Mouse (Mus musculus) WW6 (cell line): ENCODE results near the gene Ugt2b34.
"Not testable (repeated sequence)": the region's sequence is repeated elsewhere in the genome, so short reads cannot be mapped to it uniquely, and the experiment has no call there.

Experiments used
- DNase-seq: peaks from one replicate; pipeline ENCODE4 v3.0.0-alpha.2; 2013; ENCODE audit warnings: low read depth, low spot score

The Ugt2b34 gene

DNA sequence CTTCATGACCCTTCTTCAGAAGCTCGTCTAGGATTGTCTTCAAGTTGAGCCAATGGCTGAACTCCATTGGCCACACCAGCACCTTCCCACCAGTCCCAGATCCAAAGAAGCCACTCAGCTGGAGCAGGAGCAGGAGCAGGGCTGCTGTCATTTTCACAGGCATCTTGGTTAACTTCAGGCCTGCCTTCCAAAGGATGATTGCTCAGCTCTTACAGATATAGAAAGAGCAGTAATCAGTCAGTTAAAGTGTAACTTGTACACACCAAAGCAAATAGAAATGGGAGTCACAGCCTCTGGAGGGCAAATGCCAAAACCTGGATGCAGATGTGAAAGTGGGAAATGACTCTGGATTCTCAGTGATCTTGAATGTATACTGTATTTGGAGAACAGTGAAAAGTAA lies at the start of gene Ugt2b34:
Ugt2b34 (minus strand) TSS at position 180 of the 400 bp plus-strand sequence.
- no peak for DNase-seq

DNA sequence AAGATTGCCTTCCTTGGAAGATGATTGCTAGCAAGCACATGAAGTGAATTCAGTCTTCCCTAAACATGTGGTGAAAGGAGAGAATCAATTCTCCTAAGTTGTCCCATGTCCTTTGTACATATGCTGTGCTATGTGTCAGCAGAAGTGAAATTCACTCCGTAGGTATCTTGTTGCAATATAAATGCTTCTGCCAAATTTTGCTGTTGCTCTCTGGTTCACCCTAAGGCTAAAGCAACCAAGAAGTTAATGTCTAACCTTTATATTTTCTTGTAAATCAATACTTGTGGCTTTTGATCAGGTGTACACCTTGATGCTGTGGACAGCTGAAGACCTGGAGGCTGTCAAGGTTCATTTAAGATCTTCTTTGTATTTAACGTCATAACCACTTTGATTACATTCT lies 35.4 kb upstream of the Ugt2b34 start:
- no peak for DNase-seq

DNA sequence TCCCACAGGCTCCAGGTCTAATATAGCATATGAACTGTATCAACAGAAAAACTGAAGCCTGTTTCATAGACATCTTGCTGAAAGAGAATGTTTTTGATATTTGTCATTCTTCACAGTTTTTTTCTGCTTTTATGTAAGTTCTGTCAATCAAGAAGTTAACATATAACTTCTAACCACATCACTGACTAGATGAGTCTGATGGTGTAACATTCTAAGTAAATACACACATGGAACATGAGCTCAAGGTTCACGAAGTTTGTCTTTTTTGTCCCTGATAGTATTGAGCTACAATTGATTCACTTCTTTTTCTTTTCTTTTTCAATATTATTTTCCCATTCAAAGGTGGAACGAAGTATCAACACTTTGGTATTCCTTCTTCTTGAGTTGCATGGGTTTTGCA lies 19.7 kb upstream of the Ugt2b34 start, which contains the start of gene Ugt2b1:
Ugt2b1 (minus strand) TSS at position 105 of the 400 bp plus-strand sequence.
- no peak for DNase-seq

DNA sequence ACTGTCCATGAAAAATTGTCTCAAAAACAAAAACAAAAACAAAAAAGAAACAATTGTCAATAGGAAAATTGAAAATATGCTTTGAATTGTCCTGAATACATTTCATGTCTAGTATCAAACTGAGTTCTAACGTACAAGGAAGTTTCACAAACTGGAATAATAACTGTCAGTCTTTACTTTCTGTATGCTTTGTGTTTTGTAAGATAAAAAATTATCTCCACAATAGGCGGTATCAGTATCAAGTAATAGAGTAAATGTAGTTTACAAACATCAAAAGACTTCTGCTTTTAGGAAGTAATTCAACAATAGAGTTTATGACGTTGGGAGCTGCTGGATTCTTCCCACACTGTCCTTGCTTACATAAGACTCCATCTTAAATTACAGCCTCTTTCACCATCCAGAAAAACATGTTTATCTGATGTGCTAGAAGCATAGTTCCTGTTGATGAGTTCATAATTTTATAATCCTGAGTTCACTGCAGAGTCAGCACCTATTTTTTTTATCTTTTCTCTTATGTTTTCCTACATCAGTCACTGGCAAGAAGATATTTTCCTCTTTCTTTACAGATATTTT lies 14.0 kb upstream of the Ugt2b34 start:
- no peak for DNase-seq

DNA sequence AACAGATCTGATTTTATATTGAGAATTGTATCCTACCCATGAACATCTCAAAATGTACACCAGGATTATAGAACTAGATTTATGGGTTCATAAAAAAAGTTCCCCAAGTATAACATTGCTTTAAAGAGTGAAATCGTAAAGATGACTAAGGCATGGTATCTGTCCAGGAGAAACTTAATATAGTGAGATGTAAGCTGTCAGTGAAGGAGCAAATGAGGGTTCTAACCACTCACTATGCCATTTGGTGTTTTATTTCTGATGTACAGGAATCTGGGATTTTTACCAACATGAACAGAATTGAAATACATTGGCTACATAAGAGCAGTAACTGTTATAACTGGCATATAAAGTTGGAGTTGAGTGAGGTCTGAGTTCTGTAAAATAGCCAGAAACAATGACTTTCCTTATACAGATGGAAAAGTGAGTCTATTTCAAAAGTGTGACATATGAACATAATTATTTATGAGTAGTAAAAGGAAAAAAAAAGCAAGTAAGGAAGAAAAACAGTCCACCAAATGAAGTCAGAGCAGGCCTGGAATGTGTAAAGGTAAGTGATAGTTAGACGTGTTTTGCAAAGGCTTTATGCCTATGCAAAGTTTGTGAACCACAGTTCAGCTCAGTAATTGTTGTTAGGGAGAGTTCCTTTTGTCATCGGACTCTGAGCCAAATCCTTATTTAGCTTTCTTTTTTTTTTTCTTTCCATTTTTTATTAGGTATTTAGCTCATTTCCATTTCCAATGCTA lies 4.8 kb upstream of the Ugt2b34 start:
- DNase-seq = no peak

DNA sequence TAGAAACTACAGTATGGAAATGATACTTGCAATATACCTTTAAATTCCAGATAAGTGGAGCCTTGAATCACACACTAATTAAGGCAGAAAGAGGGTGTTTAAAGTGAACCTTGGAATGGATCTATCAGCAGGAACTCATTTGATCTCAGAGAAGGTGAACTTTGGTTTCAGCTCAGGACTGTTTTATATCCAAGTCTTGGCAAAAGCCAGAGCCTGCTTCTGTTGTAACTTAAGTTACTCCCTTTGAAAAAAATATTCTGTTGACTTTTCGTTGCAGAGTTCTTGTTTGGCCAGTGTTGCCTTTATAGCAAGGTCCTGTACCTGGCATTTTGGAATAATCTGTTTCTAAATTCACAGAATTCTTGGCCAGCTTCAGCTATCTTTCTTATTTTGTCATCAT lies 4.0 kb upstream of the Ugt2b34 start:
- no peak for DNase-seq

DNA sequence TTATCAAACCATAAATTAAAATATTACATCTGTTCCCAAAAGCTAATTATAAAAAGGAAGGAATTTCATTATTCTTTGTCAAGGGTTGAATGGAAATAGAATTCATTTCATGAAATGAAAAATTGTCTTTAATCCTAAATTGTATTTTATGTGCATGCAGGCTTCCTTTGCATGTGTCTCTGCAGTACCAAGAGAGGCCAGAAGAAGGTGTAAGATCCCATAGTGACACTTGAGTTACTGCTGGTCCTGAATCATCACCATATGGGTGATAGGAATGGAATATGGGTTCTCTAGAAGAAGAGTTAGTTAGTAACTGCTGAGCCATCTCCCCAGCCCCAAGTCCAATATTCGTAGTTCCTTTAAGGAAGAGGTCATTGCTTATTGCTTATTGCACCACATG lies 16.8 kb downstream of the Ugt2b34 start:
- no peak for DNase-seq

DNA sequence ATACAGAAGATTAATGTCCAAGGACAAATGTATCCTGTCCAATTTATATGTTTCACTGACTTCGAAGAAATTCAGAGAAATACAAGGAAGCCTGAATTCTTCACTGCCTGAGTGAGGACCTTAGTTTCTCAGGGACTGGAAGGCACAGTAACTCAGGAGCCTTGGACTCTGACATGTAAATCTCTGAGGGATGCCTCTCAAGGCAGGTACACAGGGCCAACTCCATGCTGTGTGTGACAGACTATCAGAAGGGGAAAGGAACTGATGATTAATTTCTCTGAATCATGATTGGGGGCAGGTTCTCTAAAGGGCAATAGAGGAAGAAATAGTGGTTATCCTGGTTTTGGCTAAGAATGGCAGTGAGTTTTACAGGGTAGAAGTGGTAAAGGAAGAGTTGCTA lies 18.3 kb downstream of the Ugt2b34 start:
- no peak for DNase-seq

DNA sequence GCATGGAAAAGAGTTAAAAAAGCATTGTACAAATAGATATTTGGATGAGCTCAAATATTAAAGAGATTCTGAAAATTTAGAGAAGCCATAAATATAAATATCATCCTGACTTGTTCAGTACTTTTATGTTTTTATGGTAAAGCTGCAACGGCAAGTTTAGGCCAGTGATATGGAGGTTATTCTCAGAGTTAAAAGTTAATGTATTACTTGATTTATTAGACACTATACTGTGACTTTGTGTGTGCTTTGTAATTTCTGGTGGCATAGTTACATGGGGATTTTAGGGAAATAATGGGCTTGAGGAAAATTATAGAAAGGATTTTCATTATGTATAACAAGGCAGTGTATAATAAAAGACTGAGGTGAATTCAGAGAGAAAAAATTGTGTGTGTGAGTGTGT lies 19.7 kb downstream of the Ugt2b34 start:
- no peak for DNase-seq

DNA sequence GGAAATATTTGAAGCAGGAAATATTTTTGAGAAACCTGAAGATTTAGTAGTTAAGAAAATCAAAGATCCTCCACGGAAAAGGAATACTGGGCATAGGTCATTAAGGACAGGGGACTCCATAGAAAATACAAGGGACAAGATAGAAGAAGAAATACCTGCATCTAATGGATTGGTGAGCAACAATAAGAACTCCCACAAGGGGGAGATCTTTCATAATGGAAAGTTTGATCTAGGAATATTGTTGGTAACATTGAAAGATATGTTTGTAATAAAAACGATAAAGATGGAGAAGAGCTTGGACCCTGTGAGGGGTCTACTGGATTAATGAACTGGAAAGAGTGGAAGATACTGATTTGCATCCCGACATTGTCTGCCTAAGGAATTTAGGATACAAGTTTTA lies 20.1 kb downstream of the Ugt2b34 start:
- no peak for DNase-seq

DNA sequence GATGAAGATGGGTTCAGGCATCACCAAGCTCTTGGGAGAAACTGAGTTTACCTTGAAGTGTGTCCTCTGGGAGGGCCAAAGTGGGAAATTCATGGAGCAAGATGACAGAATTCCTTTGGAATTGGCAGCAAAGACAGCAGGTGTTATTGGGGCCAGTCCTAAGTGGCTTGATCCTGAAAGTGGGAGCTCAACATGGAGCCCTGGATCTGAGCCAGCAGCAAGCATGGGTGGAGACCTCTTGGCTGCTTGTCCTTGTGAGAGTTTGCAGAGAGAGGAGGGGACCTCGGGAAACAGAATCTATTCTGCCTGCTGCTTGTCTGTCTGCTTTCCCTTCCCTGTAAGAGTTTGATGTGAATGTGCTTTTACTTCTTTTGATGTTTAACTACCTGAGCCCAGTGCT lies 34.9 kb downstream of the Ugt2b34 start:
- no peak for DNase-seq

DNA sequence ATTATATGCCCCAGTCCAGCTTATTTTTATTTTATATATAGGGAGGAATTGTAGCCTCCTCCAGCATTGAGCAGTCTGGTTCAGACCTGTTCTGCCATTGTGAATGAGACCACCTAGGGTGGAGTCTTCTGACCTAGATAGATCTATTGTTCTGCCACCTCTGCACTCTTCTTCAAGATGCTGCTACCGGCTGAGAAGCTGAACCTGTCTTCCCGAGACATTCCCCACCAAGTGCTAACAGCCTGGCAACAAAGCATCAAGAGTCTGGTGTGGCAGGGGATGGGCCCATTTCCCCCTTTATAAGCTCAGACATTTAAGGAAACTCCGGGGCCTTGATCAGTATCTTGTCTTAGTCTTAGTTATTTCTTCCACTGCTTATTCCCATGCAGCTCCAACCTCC lies 48.4 kb downstream of the Ugt2b34 start:
- no peak for DNase-seq

DNA sequence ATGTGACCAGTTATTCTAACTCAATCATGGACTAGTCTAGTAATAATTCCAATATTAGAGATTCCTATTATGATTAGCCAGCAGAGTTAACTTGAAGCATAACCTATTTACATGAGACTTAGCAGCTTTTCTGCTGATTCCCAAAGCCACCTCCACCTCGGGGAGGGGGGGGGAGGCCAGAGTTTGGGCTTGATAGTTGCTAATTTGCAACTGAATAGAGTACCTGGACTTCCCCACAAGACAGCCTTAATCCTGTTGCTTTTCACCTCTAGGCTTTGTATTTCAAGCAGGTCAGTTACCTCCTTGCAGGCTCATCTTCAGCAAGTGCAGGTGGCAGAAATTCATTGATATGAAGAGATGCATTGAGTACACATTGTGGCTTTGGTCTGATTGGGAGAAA lies 49.1 kb downstream of the Ugt2b34 start:
- DNase-seq = peak; percentile 39

DNA sequence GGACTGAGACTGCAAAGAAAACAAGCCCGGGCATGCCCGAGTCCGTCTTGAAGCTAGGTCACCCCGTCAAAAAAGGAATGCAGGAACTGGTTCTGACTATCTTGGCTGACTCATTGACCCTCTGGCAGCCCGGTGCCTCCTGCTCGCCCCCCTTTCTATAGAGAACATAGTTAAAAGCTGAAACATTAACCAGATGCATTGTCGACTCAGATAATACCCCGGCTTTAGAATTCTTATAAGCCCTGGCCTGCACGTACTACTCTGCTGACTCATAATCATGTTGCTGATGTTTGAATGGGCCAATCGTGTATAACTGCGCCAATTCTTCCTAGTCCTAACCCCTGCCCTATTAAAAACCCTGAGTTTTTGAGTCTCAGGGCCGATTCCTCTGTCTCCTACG lies 50.2 kb downstream of the Ugt2b34 start:
- DNase-seq = not testable (repeated sequence)

DNA sequence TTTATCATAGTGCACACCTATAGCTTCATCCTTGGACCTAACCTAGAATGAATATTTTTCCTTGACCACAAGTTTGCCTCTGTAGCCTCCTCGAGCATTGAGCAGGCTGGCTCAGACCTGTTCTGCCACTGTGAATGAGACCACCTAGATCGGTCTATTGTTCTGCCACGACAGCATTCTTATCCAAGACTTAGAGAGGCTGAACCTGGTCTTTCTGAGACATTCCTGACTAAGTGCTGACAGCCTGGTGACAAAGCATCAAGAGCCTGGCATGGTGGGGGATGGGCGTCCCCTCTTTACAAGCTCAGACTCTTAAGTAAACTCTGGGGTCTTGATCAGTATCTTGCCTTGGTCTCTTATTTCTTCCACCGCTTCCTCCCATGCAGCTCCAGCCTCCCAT lies 55.1 kb downstream of the Ugt2b34 start:
- peak; percentile 50 for DNase-seq

DNA sequence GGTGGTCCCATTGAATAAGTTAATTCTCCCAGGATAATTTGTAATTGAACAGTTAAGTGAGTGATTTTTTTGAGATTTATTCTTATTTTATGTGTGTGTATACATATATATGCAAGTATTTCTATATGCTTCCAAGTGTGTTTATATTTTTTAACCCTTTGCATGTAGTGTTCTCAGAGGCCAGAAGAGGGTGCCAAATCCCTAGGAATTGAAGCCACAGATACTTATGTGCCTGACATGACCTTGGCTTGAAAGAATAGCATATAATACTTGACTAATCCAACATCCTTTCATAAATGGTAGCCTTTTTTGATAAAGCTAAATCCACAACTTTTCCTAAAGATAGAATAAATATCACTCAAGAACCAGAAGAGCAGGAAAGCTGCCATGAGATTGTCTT lies 56.6 kb downstream of the Ugt2b34 start:
- no peak for DNase-seq

DNA sequence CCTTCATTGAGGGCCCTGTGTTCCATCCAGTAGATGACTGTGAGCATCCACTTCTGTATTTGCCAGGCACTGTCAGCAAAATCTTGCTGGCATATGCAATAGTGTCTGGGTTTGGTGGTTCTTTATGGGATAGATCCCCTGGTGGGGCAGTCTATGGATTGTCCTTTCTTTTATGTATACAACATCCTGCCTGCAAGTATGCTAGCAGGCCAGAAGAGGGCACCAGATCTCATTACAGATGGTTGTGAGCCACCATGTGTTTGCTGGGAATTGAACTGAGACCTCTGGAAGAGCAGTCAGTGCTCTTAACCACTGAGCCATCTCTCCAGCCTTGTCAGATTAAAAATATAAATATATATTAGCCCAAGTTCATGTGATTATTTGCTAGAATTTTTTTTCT lies 65.5 kb downstream of the Ugt2b34 start:
- DNase-seq = not testable (repeated sequence)

DNA sequence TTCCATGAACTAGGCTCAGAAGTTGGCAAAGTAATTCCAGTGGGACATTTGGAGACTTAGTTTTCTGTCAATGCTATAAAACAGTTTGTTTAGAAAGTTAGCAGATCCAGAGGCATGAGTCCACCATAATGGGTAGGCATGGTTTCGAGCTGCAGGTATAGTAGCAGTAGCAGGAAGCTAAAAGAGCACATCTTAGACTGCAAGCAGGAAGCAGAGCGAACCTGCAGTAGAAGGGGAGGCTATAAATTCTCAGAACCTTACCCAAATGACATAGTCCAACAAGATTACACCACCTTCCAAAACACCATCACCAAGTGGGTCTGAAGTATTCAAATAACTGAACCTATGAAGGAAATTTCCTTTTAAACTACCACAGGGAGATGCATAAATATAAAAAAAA lies 66.5 kb downstream of the Ugt2b34 start:
- DNase-seq = no peak
